14 mouse cellular contexts compared by ENCODE assay signal in the genomic region with DNA sequence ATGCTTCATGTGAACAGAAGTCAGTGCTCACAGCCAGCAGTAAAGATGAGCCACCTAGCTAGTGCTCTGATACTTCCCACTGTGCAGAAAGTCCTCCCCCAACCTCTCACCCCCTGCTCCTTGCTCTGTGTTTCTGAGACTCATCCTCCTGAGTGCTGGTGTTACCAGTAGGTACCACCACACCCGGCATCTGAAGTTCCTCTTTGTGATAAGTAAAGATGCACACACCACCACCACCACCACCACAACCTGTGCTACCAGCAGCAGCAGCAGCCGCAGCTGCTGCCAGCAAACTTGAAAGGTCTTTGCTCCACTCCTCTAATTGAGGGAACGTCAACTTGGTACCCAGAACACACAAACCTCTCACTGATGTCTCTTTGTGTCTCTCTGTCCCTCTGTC. TPM values are rescaled to one million over a fixed set of nuclear protein-coding genes. Genes with fewer than 3 reads are reported as not detected.
"Had no signal": no experiment of that assay in that cellular context is flagged by ENCODE, and none has a peak within 500 bp of the region (broad histone marks: within the 10 kb centered on the region; RNA-seq: fewer than 3 reads in every experiment).

No protein-coding gene starts in this region.

- ATAC-seq: intestine, embryonic 15.5 days; liver, embryonic 12.5 days; midbrain, embryonic 13.5 days had no signal

- DNase-seq: kidney, adult 2 months; kidney, postnatal 14 days; lung, embryonic 14.5 days; lung, postnatal 10 days; lung, postnatal 4 days; right cerebral cortex, adult 18-20 months; right cerebral cortex, postnatal 25 days had no signal

RNA-seq across cellular contexts. Expression of a gene that starts 13.1 kb away (rescaled TPM):
- total RNA-seq: layer of hippocampus, postnatal 25 days; left cerebral cortex, adult 2 months; left cerebral cortex, postnatal 25 days had no signal

RNA-seq across cellular contexts. Expression of a gene that starts 43.0 kb away (rescaled TPM):
- total RNA-seq: layer of hippocampus, postnatal 25 days; midbrain, postnatal 0 days had no signal
